Mouse (Mus musculus) myocyte (in vitro differentiated cells): ENCODE data around the gene Opa3. TPM values are rescaled to one million over a fixed set of nuclear protein-coding genes. Genes with fewer than 3 reads are reported as not detected.

Experiments
- H3K27me3 ChIP-seq: one replicate; pipeline ENCODE4 v1.6.1; 2011; ENCODE audit not compliant: control insufficient read depth, insufficient read depth, insufficient read length
- H3K36me3 ChIP-seq: one replicate; pipeline ENCODE4 v1.6.1; 2011; ENCODE audit not compliant: control insufficient read depth, insufficient read depth
- H3K4me2 ChIP-seq: one replicate; pipeline ENCODE4 v1.6.1; 2011; ENCODE audit warnings: low read depth, control low read depth
- H3K4me3 ChIP-seq: one replicate; pipeline ENCODE4 v1.5.1; 2011; ENCODE audit warnings: mild to moderate bottlenecking, control low read depth, moderate library complexity
- H3K79me2 ChIP-seq: one replicate; pipeline ENCODE4 v1.6.1; 2011; ENCODE audit not compliant: control insufficient read depth, insufficient read depth
- H3ac ChIP-seq: one replicate; pipeline ENCODE4 v1.6.1; 2011; ENCODE audit not compliant: control insufficient read depth, insufficient read length
- CEBPB ChIP-seq: IDR thresholded peaks from 2 replicates; pipeline ENCODE4 v1.6.1; 2011; ENCODE audit warnings: mild to moderate bottlenecking, moderate library complexity; ENCODE audit not compliant: poor library complexity, insufficient read depth, severe bottlenecking
- E2F4 ChIP-seq: IDR thresholded peaks from one replicate; pipeline ENCODE4 v1.6.1; 2011; ENCODE audit warnings: mild to moderate bottlenecking, control low read depth, moderate library complexity; ENCODE audit not compliant: insufficient read depth
- MAX ChIP-seq: IDR thresholded peaks from one replicate; pipeline ENCODE4 v1.6.1; 2011; ENCODE audit warnings: low read depth, mild to moderate bottlenecking, control low read depth
- MYOD1 ChIP-seq, 3 experiments: IDR thresholded peaks; one replicate each; pipeline ENCODE4 v1.6.1; 2011; ENCODE audit warnings: control low read depth in 2 of 3, low read depth in 2 of 3, mild to moderate bottlenecking in 2 of 3, moderate library complexity in 1 of 3; ENCODE audit not compliant: insufficient read length in 2 of 3, control insufficient read depth in 1 of 3
- MYOG ChIP-seq, 3 experiments: IDR thresholded peaks; one replicate each; pipeline ENCODE4 v1.6.1; 2011; ENCODE audit warnings: control low read depth in 2 of 3, low read depth in 2 of 3, mild to moderate bottlenecking in 2 of 3; ENCODE audit not compliant: insufficient read length in 2 of 3, control insufficient read depth in 1 of 3, insufficient read depth in 1 of 3
- POLR2A ChIP-seq: IDR thresholded peaks from one replicate; pipeline ENCODE4 v1.6.1; 2011; ENCODE audit warnings: low read depth, mild to moderate bottlenecking, control low read depth, moderate library complexity; ENCODE audit not compliant: insufficient read length
- POLR2AphosphoS2 ChIP-seq: IDR thresholded peaks from one replicate; pipeline ENCODE4 v1.6.1; 2011; ENCODE audit warnings: low read depth, control low read depth; ENCODE audit not compliant: insufficient read length
- REST ChIP-seq: IDR thresholded peaks from one replicate; pipeline ENCODE4 v1.6.1; 2011; ENCODE audit warnings: mild to moderate bottlenecking, control low read depth, moderate library complexity; ENCODE audit not compliant: insufficient read depth, insufficient read length
- SRF ChIP-seq: IDR thresholded peaks from one replicate; pipeline ENCODE4 v1.6.1; 2011; ENCODE audit warnings: low read depth; ENCODE audit not compliant: control insufficient read depth, insufficient read length
- TCF12 ChIP-seq: IDR thresholded peaks from one replicate; pipeline ENCODE4 v1.6.1; 2011; ENCODE audit warnings: mild to moderate bottlenecking, control low read depth; ENCODE audit not compliant: poor library complexity, insufficient read depth, severe bottlenecking
- TCF3 ChIP-seq: IDR thresholded peaks from one replicate; pipeline ENCODE4 v1.6.1; 2011; ENCODE audit warnings: low read depth, control low read depth; ENCODE audit not compliant: insufficient read length
- USF1 ChIP-seq: IDR thresholded peaks from one replicate; pipeline ENCODE4 v1.6.1; 2011; ENCODE audit warnings: low read depth, mild to moderate bottlenecking, control low read depth, moderate library complexity
- polyA plus RNA-seq: library from polyadenylated mRNA; unstranded; fragments of >200 nt; fragmentation: generic; extraction: Trizol; gene quantifications from one replicate; pipeline ENCODE4 v1.2.1, GENCODE M21; 2012; ENCODE audit warnings: missing spikeins

Opa3 gene
- polyA plus RNA-seq, 1 experiment, result 29.8 TPM

DNA sequence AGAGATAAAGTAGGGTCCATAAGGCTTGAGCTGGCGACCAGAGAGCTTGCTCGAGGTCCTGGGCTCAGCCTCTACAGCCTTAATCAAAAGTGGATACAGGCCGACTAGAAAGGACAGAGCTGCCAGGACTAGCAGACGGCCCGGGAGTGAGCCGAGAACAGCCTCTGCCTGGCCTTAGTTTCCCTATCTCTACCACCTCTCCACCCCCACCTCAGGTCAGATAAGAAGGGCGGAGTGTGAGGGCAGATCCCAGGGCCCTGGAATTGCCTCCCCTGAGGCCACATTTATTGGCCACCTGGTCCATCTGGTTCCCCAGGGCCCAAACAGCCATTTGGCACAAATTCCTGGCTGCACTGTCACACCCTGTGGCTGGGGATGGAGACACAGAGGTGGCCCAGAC is 37.0 kb downstream of the Opa3 start:
- Histone ChIP-seq H3K27me3 (no peaks in the 10 kb centered on the region), H3K4me2 (peak overlapping the region; percentile 6), H3K4me3 (no peak overlapping the region), H3K79me2 (peaks cover 53% of the 10 kb centered on the region), H3ac (no peak overlapping the region), H3K36me3 (peaks cover 22% of the 10 kb centered on the region)
- TF ChIP-seq POLR2AphosphoS2, result peak; percentile 24
- TF ChIP-seq TCF3, result peak; percentile 56
- TF ChIP-seq SRF, result no peak
- TF ChIP-seq REST, result no peak
- TF ChIP-seq TCF12, result peak; percentile 22
- peak; percentile 33 to 83 (median 77) for TF ChIP-seq MYOD1 (IDR thresholded peaks at IDR 0.05; ENCODE audit: control insufficient read depth in 1 of 3, insufficient read length in 2 of 3, low read depth in 2 of 3)
- TF ChIP-seq MAX, result no peak
- no peak for TF ChIP-seq USF1
- TF ChIP-seq CEBPB, result no peak
- TF ChIP-seq POLR2A, result no peak
- no peak for TF ChIP-seq E2F4
- peak in 2 of 3 experiments; percentile 85 to 94 for TF ChIP-seq MYOG (IDR thresholded peaks at IDR 0.05; ENCODE audit: control insufficient read depth in 1 of 3, insufficient read depth in 1 of 3, insufficient read length in 2 of 3, low read depth in 2 of 3)

DNA sequence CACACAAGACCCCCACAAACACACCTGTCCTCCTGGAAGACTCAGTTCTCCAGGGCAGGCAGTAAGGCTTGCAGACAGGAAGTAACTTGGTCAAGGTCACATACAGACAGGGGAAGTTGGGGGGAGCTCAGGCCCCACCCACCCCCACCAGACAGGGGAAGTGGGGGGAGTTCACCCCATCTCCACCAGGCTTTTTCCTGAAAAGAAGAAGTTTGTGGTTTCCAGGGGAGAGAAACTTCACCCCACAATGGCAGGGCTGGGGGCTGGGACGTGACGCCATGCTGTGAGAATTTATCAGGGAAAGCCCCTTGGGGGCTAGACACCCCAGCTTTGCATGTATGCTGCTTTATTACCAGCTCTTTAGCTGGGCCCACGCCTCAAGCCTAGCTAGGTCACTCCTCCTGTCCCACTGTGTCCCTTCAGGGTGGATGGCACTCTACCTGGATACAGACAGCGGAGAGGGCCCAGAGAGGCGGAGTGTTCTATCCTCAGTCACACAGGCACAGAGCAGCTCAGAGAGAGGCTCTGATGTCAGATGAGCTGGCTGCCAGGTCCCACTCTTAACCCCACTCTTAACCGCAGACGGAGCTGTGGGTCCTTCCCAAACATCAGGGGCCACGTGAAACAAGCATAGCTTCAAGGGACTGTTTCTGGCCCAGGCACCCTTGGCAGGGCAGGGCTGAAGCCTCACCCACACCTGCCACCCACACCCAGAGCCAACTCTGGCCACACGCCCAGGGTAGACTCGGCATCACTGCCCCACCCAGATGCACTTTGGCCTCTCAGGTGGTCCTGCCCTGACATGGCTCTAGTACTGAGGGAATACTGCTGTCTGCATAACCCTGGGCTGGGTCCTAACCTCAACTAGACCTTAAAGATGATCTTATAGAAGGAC is 38.0 kb downstream of the Opa3 start:
- Histone ChIP-seq H3K79me2 (peaks cover 63% of the 10 kb centered on the region), H3K36me3 (peaks cover 22% of the 10 kb centered on the region), H3K27me3 (no peaks in the 10 kb centered on the region), H3K4me3 (no peak overlapping the region), H3K4me2 (peak overlapping the region; percentile 56), H3ac (peak overlapping the region; percentile 31)
- TF ChIP-seq SRF, result no peak
- peak; percentile 64 for TF ChIP-seq POLR2AphosphoS2
- TF ChIP-seq TCF3, result no peak
- no peak for TF ChIP-seq REST
- TF ChIP-seq MYOD1 (IDR thresholded peaks at IDR 0.05; ENCODE audit: control insufficient read depth in 1 of 3, insufficient read length in 2 of 3, low read depth in 2 of 3), result peak in 2 of 3 experiments; percentile 65 to 92
- TF ChIP-seq MYOG (IDR thresholded peaks at IDR 0.05; ENCODE audit: control insufficient read depth in 1 of 3, insufficient read depth in 1 of 3, insufficient read length in 2 of 3, low read depth in 2 of 3), result peak in 2 of 3 experiments; percentile 85 to 94
- TF ChIP-seq POLR2A, result peak; percentile 20
- TF ChIP-seq TCF12, result no peak

DNA sequence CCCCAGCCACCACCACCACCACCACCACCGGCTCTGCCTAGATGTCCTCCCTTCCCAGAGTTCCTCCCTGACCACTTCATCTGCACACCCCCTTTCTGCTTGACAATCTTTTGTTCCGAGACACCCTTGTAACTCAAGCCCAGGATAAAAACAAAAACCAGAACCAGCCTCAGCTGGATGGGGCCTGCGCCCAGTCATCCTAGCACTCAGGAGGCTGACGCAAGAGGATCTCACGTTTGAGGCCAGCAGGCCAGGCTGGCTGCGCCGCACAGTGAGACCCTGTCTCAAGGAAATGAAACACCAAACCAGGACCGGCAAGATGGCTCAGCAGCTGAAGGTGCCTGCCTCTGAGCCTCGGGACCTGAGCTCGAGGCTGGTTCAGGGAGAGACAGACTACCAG is 38.9 kb downstream of the Opa3 start:
- Histone ChIP-seq H3K4me3 (no peak overlapping the region), H3K36me3 (peaks cover 18% of the 10 kb centered on the region), H3K4me2 (peak overlapping the region; percentile 89), H3K27me3 (no peaks in the 10 kb centered on the region), H3K79me2 (peaks cover 64% of the 10 kb centered on the region), H3ac (peak overlapping the region; percentile 31)
- TF ChIP-seq MAX (no peak), POLR2AphosphoS2 (peak; percentile 37)

DNA sequence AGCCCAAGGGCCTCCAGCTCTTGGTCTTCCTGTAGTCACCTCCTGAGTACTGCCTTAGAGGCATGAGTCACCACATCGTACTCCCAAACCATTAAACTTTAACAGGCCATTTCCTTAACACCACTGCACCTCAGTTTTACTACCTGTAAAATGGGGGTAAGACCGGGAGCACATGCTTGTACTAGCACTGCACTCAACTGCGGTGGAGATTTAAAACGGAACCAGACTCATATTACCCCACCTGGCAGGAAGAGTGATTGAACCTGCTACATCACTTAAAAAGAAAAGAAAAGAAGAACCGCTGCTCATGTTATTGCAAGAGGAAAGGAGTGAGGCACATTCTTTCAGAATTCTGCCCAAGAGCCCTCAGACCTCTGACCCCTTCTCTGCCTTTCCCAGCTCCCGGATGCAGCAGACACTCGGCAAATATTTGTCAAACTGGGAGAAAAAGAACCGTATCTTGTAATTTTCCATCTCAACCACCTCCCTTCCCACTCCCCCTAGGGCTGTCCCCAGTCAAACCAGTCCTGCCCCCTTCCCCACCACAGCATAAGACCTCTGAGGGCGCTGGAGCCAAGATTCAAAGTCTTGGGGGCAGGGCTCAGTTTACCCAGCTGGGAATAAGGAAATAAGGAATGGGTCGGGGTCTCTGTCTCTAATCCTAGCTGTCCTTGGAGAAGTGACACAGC is 41.0 kb downstream of the Opa3 start:
- peaks cover 60% of the 10 kb centered on the region for H3K79me2 ChIP-seq
- peaks cover 14% of the 10 kb centered on the region for H3K36me3 ChIP-seq
- peak overlapping the region; percentile 96 for H3K4me3 ChIP-seq
- TF ChIP-seq POLR2A, result no peak
- TF ChIP-seq POLR2AphosphoS2, result no peak
- no peak for TF ChIP-seq CEBPB
- TF ChIP-seq TCF12, result no peak
- TF ChIP-seq MYOD1 (IDR thresholded peaks at IDR 0.05; ENCODE audit: control insufficient read depth in 1 of 3, insufficient read length in 2 of 3, low read depth in 2 of 3), result no peak
- TF ChIP-seq E2F4, result no peak
- peak overlapping the region; percentile 89 for H3K4me2 ChIP-seq
- H3K27me3 ChIP-seq, result no peaks in the 10 kb centered on the region
- peak overlapping the region; percentile 63 for H3ac ChIP-seq
